Mouse (Mus musculus): Measurements from ENCODE around the gene Gse1.

Gene Gse1

DNA sequence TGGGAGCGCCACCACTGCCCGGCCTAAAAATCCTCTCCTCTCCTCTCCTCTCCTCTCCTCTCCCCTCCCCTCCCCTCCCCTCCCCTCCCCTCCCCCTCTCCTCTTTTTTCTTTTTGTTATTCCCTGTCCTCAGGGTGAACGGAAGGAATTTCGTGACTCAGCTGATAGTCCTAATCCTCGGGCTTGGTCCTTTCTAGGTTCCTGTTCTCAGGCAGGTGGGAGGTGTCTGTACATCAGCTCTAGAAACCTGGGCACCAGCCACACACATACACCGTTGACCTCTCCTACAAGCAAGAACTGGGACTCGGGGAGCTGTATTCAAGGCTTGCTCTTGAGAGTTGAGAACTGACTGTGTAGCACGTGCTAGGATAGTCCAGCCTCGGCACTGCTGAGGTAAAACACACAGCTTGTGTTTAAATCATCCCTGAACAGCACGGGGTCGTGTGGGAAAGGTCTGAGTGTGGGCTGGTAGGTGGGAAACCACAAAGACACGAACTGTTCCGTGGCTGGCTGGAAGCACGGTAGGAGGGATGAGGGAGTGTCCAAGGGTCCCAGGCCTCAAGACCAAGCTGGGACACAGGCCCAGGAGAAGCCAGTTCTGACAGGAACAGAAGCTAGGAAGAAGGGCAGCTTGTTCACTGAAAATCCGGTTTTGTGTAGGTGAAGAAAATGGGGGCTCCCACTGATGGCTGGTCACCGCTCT lies 302.8 kb downstream of the Gse1 start:
- DNase-seq, result no peak

DNA sequence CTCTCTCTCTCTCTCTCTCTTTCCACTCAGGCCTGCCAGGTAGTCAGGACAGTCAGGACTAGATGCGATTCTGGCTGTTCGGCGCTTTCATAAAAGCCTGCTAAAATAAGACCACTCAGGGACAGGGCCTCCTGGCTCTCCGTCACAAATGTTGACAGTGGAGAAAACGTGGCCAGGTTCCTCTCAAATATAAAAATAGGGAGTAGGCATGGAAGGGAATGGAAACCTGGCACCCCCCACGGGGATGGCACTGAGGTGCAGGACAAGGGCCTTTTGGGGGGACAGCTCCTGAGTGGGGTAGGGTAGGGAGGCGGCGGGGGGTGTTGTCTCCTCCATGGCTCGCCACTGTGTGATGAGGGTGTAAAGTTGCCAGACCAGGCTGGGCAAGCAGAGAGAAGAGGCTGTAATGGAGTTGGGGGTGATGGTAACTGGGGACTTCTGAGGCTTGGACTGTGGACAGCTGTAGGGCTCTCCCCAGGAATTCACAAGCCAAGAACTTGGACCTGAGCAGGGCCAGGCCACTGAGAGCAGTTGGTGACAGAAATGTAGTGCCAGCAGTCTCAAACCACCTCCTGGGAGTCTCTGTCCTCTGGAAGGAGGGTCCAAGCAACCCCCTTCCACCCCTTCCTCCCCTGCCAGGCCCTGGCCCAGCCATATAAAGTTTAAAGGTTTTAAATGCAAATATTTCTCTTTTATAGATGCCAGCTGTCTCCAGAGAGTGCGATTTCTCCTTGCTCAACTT lies 303.7 kb downstream of the Gse1 start:
- no peak for DNase-seq

DNA sequence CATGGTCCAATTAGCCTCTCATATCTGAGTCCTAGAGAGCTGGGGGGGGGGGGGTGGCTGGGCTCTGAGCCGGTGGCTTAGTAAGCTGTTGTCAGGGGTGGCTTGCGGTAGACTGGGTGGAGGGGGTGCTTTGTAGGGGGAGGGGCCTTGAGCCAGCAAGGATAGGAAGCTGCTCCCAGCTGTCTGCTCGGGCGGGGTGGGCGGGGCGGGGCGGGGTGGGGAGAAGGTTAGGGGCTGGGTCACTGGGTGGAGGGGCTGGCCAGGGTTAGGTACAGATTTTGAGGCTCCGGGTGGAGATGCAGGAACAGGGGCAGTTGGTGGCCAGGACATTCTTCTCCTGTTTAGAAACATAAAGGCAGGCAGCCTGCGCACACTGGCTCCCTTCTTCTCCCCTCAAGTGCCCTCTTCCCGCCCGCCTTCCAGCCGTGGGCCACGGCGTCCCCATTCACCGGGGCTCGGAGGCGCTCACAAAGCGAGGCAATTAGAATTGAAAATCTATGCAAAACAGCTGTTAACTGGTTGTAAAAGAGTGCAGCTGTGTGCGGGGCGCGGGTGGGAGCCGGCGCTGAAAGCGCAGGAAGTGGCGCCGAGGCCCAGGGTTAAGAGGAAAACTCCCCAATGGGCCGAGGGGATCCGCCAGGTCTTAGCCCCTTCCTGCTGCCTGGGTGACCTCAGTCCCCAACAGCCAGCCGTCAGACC lies 304.4 kb downstream of the Gse1 start:
- peak; percentile 76 for DNase-seq

DNA sequence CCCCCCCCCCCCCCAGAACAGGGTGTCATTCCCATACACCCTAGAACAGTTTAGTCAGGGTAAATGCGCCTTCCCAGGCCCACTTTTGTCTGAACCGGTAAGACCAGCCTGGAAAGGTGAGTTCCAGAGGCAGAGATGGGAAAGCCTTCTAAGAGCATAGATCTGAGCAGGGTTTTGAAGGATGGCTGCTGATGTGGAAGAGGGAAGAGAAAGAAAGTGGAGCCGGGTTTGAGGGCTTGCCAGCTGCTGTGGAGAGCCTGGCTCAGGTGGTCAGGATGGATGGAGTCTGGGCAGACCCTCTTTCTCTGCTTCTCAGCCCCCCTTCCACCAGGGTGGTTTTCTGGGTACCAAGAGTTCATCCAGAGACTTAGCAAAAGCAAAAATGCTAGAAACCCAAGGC lies 305.1 kb downstream of the Gse1 start:
- DNase-seq, result no peak

DNA sequence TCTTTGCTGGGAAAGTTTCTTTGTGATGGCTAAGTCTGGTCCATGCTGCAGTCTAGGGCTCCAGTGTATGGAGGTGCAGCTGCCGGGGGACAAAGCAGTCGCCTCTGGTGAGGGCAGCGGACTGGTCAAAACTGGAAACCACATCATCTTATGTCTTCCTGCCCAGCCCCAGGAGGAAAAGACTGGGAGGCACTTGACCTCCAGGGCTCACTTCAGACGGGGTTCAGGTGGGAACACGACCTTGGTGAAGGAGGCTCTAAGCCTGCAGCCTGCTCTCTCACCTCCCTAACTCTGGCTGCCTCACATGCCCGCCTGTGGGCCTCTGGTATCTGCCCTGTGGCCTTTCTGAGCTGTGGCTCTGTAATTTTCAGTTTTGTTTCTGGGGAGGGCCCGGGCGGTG lies 305.8 kb downstream of the Gse1 start:
- DNase-seq, result no peak

DNA sequence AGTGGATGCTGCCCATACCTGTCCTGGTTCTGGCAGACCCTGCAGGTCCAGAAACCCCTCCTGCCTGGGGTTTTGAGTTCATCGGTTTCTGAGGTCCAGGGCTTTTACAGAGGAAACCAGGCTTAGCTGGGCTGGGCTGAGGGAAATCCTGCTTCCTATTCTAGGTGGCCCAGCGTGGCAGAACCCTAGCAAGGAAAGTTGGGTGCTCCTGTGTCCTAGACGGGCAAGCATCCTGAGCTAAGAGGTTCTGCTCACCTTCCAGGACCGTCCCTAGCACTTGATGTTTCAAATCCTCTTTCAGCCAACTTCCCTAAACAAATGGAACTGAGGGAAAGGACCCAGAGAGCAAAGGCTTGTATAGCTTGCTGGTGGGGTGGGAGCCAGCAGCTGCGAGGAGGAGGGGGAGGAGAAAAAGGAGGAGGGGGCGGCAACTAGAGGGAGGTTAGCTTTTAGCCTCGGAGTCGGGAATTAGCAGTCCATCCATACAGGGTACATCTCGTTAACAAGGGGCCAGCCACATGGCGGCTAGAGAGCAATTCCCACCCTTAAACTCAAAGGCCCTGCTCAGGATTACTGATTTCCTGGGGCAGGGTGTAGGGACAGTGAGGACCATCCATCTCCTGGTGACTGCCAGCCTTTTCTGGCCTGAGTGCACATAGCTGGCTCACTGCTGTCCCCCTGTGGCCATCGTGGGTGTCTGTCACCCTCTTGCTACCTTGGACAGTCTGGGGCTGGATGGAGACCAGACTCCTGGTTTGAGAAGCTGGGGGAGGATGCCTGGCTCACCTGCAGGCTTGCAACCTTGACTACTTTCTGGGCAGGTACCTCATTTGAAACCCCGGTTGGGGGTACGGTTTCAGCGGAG lies 306.5 kb downstream of the Gse1 start:
- peak; percentile 92 for DNase-seq

DNA sequence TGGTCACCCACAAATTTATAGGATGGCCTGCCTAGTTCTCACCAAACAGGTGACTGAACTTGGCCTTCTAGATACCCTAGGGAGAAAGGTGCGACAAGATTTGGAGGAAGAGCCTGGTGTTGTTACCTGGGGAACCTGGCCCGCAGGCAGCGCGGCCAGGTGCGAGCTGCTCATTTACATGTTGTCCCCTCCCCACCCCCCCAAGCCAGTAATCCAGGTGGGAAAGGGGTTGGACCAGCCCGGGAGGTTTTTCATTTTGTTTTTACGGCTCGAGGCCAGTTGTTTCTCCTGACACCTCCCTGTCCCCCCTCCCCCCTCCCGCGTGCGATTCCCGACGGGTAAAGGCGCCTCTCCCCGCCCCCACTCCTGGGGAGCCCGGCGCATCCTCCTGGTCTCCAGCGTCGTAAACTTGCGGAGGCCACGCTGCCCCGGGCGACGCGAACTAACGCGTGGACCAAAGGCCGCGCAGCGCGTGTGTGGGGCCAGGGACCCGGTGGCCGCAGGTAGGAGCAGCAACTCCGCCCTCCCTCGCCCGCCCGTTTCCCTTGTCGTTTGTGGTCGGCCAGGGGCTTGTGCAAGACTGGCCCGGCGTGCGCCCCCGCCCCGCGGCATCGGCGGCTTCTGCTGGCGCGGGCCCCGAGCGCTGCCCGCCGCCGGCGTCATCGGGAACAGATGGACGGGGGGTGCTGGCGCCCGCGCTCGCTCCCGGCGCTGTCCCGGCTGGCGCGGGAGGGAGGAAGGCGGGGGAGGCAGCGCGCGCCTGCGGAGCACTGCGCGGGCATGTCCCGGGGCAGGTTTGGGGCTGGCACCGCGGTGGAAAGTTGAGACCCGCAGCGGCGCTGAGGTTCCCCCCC lies 307.4 kb downstream of the Gse1 start:
- peak; percentile 83 for DNase-seq

DNA sequence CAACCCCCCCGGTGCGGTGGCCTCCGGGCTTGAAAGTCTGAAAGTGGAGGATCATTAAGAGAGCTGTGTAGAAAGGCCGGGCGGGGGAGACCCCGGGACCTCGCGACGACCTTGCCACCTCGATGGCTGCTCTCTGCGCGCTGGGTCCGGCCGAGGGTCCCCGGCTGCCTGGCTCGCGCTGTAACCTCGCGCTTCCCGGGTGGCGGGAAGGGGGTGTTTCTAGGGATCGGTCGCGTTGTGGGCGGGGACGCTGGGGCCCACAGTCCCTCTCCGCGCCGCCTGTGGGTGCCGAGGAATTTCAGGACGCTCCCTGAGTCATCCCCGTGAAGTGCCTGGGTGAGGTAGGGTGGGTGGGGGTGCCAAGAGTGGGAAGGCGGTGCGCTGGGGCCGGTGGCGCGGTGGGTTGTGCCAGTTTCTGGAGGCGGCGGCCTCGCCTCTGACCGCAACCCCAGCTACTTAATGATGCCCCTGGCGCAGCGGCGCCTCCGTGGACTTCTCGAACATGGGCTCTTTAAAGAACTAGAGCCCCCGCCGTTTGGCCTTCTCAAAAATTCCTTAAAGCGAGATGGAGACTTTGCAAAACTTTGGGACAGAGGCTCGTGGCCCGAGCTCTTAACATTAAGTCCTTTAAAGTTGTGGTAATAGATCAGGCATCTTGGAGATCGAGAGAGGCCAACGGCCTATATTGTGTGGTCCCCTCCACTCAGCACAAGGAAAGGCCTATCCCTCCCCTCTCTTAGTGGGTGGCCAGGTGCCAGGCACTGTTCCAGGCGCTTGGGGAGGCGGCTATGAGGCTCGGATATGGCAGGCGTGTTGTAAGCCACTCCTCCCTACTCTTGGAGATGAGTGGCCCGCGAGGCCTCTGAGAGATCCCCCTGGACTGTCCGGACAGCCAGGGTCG lies 308.3 kb downstream of the Gse1 start:
- peak; percentile 60 for DNase-seq

DNA sequence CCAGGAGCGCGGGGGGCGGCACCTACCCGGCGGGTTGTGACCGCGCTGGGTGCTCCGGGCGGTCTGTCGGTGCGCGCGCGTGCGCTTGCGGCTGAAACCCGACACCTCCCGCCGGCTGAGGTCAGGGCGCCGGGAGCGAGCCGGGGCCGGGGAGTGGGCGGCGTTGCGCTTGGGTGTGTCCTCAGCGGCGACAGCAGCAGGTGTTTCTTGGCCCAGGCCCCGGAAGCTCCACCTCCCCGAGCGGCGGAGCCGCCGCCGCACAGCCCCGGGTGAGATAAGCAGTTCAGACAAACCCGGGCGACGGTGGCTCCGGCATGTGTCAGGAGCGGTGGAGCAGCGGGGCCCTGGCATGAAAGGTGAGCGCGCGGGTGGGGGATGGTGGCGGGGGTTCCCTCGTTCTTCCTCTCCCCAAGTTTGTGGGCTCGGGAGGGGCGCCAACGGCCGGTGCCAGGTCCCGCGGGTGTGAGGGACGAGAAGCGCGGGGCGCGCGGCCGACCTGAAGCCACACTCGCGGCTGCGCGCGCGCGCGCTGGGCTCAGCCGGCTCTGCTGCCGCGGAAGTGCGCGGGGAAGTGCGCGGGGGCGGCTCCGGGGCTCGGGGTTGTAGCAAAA lies 309.1 kb downstream of the Gse1 start:
- peak; percentile 93 for DNase-seq

DNA sequence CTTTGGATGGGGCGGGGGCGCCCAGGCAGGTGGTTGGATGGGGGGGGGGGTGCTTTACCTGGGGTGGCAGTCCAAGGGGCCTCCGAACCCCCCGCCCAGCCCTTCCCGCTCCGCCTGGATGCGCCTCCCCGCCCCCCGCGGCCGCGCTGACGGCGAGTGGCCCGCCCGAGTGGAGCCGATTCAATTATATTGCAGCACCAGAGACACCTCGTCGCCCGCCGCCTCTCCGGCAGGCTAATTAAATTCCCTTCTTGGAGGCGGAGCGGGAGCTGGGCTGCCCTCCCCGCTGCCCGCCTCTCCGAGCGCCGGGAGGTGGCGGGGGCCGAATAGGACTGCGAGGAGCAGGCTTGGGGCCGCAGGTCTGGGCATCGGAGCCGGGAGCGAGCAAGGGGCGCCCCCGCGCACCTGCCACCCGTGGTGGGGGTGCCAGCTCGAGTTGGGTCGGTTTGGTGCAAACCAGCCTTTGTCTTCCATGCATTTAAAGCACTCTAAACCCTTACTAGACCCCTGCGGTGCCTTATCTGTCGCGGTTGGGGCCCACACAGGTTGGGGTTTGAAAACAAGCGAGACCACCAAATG lies 309.7 kb downstream of the Gse1 start:
- DNase-seq, result peak; percentile 85

DNA sequence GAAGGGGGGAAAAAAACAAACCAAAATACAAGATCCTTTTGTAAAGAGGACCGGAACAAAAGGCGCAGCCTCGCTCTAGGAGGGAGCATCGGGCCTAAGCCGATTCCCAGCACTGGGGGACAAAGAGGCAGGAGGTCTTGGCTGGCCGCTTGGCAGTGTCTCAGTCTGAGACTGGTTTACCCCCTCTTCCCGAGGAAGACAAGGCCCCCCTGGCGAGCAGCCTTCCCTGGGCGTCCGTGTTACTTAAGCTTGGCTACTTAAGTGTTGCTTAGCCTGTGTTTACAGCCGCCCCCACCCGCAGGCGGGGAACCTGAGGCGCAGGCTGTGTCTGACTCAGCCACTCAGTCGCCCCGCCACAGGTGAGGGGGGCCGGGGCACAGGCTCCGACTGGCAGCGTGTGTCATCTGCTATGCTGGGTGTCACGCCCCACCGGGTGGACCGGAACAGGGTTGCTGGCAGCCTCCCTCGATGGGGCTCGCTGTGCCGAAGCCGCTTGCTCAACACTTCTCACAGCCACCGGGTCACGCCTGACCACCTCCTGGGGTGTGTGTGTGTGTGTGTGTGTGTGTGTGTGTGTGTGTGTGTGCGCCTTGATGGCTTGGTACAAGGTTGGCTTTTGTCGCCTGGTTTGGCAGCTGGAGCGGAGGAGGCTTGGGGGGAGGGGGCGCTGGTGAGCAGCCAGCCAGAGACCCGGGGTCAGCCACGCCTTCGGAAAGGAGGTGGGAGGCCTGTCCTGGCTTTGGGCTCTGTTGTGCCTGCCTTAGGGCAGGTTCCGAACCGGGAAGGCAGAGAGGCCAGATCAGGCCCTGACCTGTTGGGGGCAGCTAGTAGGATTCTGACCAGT lies 310.4 kb downstream of the Gse1 start:
- peak; percentile 85 for DNase-seq

DNA sequence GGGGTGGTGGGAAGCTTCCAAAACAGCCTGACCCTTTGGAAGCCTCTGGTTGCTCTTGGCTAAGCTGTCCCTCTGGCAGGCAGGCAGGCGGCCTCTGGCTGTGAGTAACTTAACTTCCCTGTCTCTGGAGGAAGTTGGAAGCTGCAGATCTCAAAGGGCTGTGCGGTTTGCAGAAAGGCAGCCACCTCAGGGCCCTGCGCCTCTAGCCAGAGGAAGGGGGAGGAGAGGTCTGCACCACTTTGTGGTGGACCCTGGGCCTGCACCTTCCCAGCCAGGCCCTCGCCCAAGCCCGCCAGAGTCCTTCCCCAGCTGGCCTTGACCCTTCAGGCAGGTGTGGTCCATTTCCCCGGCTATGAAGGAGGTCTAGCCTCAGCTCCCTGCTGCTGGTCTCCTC lies 311.1 kb downstream of the Gse1 start:
- DNase-seq, result no peak

DNA sequence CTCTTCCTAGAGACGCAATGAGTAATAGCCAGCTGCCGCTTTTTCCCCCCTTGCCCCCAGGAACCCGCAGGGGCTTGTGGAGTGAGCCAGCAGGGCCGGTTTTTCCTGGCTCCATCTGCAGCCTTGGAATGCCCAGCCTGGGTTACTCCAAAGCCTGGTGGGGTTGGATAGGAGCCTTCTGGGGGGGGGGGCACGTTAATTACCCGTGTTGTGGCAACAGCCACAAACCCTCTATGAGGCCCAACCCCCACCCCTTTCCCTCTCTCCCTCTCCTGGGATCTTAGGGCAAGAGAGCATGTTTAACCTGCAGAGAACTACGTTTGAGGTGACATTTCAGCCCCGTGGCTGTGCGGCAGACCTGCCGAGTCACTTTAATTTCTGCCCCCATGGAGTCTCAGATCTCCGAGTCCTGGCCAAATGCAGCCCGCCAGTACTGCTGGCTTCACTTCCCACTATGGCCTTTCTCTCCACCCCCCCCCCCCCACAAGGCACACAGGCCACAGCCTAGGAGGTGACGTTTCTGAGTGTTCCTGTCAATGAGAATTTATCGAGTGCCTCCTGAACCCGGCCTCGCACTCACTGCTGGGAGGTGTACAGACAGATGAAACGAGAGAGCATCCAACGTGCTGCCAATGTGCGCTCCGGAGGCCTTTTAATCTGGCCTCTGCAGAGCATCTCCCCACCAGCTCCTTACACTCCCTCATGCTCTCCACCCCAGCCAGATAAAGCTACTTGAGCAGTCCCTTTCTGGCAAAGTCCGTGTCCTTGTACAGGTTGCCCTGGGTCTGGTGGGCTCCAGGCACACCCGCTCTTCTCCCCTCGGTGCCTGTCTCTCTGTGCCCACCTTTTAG lies 311.7 kb downstream of the Gse1 start:
- no peak for DNase-seq

DNA sequence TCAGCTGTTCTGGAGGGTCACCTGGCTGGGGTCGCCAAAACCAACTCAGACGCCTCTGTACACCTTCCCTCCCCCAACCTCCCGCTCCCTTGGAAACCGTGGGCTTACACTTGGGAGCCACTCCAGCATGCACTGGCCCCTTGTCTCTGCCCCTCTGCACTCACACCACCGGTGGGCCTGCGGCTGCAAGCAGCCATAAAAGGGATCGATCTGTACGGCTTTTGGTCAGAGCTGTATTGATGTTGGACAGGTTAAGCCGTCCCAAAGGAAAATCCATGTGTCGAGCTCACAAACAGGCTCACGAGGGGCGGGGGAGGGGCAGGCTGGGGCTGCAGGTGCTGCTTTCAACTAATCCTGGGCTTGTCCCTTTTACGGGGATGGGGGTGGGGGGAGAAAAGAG lies 314.7 kb downstream of the Gse1 start:
- no peak for DNase-seq

DNA sequence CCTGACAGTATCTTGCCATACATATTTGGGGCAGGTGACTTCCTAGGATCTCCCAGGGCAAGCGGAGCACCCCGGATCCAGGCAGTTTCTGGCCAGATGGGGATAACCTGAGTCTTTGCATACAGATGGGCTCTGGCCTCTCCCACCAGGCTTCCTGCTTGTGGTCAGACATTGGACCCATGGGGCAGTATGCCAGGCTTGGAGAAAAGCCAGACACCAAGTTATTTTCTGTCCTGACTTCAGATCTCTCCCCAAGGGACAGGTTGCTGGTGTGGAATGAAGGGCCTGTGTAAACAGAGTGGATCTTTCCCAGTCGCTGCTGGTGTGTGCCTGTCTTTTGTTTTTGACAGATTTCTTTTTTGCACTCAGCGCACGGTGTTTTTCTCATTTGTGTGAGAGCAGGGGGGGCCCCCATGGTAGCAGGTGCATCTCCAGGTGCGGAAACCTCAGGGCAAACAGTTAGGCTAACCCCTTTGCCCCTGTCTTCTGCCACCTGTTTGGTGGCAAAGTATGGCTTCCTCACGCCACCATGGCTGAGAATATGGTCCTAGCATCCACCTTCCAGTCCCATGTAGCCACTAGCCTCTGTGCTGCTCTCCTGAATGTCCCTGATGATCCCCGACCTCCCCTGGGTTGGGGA lies 315.3 kb downstream of the Gse1 start:
- DNase-seq, result no peak

DNA sequence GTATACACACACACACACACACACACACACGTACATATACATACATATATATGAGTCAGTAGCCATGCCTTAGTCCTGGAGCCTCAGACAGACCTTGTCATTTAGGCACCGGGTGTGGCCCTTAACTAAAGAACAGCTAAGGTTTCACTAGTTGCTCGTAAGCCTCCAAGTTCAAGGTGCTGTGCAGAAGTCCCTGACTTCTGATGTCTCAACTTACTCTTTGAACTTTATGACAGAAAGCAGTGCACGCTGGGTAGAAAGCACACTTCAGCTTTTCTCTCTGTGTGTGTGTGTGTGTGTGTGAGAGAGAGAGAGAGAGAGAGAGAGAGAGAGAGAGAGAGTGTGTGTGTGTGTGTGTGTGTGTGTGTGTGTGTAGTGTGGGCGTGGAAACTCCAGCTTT lies 315.9 kb downstream of the Gse1 start:
- DNase-seq, result no peak

DNA sequence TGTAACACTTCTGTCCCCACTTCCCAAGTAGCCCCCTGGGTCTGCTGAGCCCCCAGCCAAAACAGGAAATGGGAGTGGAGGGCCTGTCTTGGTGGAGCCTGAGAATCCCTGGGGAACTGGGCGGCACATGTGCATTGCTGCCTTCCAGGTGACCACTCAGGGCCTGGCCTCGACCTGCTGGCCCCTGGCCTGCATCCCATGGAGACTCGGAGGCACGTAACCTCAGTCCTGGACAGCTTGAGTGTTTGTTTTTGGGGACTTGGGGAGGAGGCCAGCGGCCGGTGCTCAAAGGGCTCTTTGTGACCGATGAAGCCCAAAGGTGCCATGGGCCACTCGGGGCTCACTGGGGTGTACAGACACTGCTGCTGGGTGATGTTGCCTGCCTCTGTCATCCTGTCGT lies 319.3 kb downstream of the Gse1 start:
- no peak for DNase-seq

DNA sequence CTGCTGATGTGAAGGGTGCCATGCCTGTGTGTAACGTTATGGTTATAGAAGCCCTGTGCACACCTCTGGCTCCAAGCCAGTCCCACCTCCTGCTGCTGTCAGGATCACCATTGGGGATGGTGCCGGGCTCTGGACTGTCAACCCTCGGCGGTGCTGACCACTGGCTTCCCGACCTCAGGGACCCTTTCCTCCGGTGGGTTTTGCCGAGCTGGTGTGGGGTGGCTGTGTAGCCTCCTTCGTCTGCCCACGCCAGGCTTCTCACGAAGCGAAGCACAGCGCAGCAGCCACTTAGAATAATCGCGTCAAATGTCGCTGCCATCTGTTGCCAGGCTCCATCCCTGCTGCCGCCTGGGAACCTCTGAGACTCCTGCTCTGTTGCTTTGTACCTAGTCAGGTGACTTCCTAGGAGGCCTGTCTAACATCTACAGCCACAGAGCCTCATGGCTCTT lies 320.1 kb downstream of the Gse1 start:
- DNase-seq, result no peak

Measured in embryo, embryonic 11 days (tissue).